Mouse (Mus musculus) kidney, embryonic 15.5 days (tissue): ENCODE data around the gene E2f1. TPM values are rescaled to one million over a fixed set of nuclear protein-coding genes. Genes with fewer than 3 reads are reported as not detected.

Experiments
- ATAC-seq: fragments of 200-750 bp; cut with Nextera tagmentation; replicated peaks from 2 replicates; pipeline ENCODE4 v1.8.0; 2017; ENCODE audit warnings: moderate TSS enrichment; ENCODE audit not compliant: low FRiP score
- H3K27ac ChIP-seq: fragments of 300-500 bp; sonication (generic); 2 replicates; pipeline ENCODE4 v1.5.1; 2015; ENCODE audit warnings: mild to moderate bottlenecking, inconsistent platforms
- H3K27me3 ChIP-seq: fragments of 300-500 bp; sonication (generic); 2 replicates; pipeline ENCODE4 v1.6.1; 2015; ENCODE audit warnings: inconsistent platforms
- H3K36me3 ChIP-seq: fragments of 300-500 bp; sonication (generic); 2 replicates; pipeline ENCODE4 v1.6.1; 2015; ENCODE audit warnings: inconsistent platforms
- H3K4me1 ChIP-seq: fragments of 300-500 bp; sonication (generic); 2 replicates; pipeline ENCODE4 v1.6.1; 2015; ENCODE audit warnings: inconsistent platforms
- H3K4me2 ChIP-seq: fragments of 300-500 bp; sonication (generic); 2 replicates; pipeline ENCODE4 v1.6.1; 2015; ENCODE audit warnings: moderate library complexity, mild to moderate bottlenecking, inconsistent platforms
- H3K4me3 ChIP-seq: fragments of 300-500 bp; sonication (generic); replicated peaks from 2 replicates; pipeline ENCODE4 v1.5.1; 2015; ENCODE audit warnings: mild to moderate bottlenecking, inconsistent platforms
- H3K9ac ChIP-seq: fragments of 300-500 bp; sonication (generic); 2 replicates; pipeline ENCODE4 v1.6.1; 2015; ENCODE audit warnings: mild to moderate bottlenecking, inconsistent platforms
- H3K9me3 ChIP-seq: fragments of 300-500 bp; sonication (generic); replicated peaks from 2 replicates; pipeline ENCODE4 v1.6.1; 2016; ENCODE audit warnings: inconsistent platforms
- WGBS: fragments of 180-500 bp; shearing (Covaris S2); methylation state at CpG from one replicate; pipeline ENCODE4 v1.1.7; 2015; ENCODE audit warnings: mixed read lengths; 5-methylcytosine and 5-hydroxymethylcytosine counted together
- polyA plus RNA-seq: library from polyadenylated mRNA; unstranded; fragments of >200 nt; fragmentation: Nextera tagmentation; extraction: Ambion mirVana; gene quantifications from 2 replicates; pipeline ENCODE4 v1.2.1, GENCODE M21; 2015

E2f1 gene
- polyA plus RNA-seq, 1 experiment from 2014 or later: 21.0 TPM

DNA sequence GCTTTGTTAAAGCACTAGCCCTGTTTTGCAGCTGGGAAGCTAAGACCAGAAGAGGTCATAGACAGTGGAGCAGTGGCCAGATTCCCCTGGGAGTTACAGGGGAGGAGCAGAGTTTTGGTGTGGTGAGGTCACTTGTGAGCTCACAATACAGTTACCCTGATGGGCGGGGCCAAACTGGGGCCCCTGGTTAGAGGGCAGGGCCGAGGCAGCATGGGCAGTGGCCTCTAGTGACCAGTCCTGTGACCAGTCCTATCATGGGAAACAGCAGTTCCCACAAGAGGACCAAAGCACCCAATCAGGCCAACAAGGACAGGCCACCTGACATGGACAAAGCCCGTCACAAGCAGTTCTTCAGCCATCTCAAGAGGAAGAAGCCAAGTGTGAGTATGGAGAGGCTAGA, 21.0 kb downstream of the E2f1 start:
- H3K4me2 ChIP-seq: peak overlapping the region; percentile 95; the same call in 1 of the 2 replicates
- 57% methylated on average over 3 of the region's 3 CpGs for WGBS
- H3K27ac ChIP-seq: no peak overlapping the region
- H3K4me3 ChIP-seq: no peak overlapping the region
- H3K27me3 ChIP-seq: peaks cover 35% of the 10 kb centered on the region
- no peak for ATAC-seq
- H3K4me1 ChIP-seq: peaks cover 26% of the 10 kb centered on the region
- no peak overlapping the region for H3K9ac ChIP-seq
- no peaks in the 10 kb centered on the region for H3K36me3 ChIP-seq
- H3K9me3 ChIP-seq: no peaks in the 10 kb centered on the region

DNA sequence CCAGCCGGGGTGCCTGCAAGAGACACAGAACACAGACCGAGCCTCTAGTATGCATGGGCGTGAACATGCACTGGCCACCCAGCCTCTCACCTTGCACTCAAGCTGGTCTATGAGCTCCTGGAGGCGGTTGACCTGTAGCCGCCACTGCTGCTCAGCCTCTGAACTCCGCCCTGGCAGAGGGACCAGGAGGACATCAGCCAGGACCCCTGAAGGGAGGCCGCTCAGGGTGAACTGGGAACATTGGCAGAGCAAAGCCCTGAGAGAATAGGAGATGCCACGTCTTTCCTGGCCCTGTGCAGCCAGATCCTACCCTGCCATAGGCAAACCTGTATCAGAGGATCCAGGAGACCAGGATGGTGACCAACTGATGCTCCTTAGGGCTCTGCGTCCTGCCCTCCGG, 23.0 kb downstream of the E2f1 start, which contains the start of gene 1700003F12Rik:
Gene 1700003F12Rik, plus strand, starts transcription at position 375 of the 400 bp plus-strand sequence.
- no peak within 1 kb of the TSS for H3K27ac ChIP-seq
- ATAC-seq: no peak
- no peaks in the 10 kb centered on the region for H3K9me3 ChIP-seq
- peaks cover 14% of the 10 kb centered on the region for H3K4me1 ChIP-seq
- peaks cover 21% of the 10 kb centered on the region for H3K27me3 ChIP-seq
- 91% methylated on average over 10 of the region's 10 CpGs for WGBS
- H3K9ac ChIP-seq: no peak within 1 kb of the TSS
- H3K4me2 ChIP-seq: no peak within 1 kb of the TSS
- no peaks in the 10 kb centered on the region for H3K36me3 ChIP-seq
- no peak within 1 kb of the TSS for H3K4me3 ChIP-seq

DNA sequence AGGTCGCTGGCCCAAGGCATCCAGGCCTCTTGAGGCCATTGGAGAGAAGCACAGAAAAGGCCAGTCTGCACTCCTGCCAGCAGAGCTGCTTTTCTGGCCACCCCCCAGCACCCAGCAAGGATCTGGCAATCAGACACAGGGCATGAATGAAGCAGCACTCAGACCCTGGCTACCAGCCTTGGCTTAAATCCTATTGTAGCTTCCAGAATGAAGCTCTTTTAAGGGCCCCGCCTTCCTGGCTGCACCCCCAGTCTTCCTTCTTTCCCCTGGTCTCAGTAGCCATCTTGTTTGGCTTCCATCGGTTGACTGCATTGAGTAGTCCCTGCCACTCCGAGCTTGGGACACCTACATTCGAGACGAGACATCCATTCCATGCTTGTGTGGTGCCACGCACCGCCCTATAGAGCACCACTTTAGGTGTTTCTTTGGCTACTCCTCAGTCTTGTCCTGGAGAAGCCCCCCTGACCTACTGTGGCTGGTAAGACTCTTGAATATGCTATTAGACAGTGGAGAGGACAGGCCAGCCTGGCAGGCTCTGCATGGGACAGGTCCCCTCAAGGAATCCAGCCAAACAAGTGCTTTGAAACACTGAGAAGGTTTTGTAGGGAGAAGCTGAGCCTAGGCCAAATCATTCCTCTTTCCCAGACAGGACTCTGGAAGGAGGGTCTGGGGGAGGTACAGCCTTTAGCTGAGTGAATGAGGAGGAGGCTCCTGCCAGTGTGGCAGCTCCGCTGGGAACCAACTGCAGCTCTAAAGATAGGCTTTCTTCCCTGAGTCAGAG, 25.9 kb downstream of the E2f1 start:
- Histone ChIP-seq H3K27me3 (no peaks in the 10 kb centered on the region), H3K4me2 (no peak overlapping the region), H3K9ac (no peak overlapping the region), H3K9me3 (no peaks in the 10 kb centered on the region), H3K4me3 (no peak overlapping the region), H3K27ac (no peak overlapping the region), H3K4me1 (no peaks in the 10 kb centered on the region; the same call in 1 of the 2 replicates), H3K36me3 (0 out of 2 replicates have a peak, but pooled peaks cover 3% of the 10 kb centered on the region)
- WGBS: 79% methylated on average over 9 of the region's 9 CpGs
- no peak for ATAC-seq

DNA sequence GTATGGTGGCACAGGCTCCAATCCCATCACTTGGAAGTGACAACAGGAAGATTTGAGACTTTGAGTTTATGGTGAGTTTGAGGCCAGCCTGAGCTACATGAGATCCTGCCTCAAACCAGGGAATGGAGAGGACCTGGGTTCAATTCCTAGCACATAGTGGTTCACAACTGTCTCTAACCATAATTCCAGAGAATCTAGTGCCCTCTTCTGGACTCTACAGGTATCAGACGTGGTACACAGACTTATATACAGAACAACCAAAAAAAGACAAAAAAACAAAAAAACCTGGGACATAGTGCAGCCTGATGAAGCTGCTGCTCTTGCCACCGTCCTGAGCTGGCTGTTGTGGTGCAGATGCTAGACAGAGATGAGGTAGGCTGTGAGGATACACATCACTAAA, 28.1 kb downstream of the E2f1 start:
- Histone ChIP-seq H3K27ac (no peak overlapping the region), H3K9ac (no peak overlapping the region), H3K4me1 (no peaks in the 10 kb centered on the region), H3K27me3 (no peaks in the 10 kb centered on the region), H3K36me3 (peaks cover 16% of the 10 kb centered on the region), H3K4me2 (no peak overlapping the region), H3K9me3 (no peaks in the 10 kb centered on the region), H3K4me3 (no peak overlapping the region)
- 88% methylated on average over 2 of the region's 2 CpGs for WGBS
- ATAC-seq: no peak

DNA sequence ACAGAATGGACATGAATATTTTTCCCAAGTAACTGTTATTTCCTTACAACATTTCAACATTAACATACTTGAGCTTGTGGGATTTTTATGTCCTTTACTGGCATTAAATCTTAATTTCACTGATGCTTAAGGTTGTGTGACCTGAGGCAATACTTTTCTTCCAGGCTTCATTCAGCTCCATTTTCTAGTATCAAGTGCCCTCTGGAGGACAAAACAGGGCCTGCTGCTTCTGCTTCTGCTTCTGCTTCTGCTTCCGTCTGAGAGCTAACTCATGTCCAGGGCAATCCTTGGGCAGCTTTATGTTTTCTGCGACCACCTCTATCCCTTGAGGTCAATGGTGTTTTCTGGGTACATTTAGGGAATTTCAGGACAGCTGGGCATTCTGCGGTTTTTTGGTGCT, 30.0 kb downstream of the E2f1 start:
- Histone ChIP-seq H3K4me3 (no peak overlapping the region), H3K27me3 (no peaks in the 10 kb centered on the region), H3K4me1 (no peaks in the 10 kb centered on the region), H3K9me3 (no peaks in the 10 kb centered on the region), H3K9ac (no peak overlapping the region), H3K4me2 (no peak overlapping the region), H3K27ac (no peak overlapping the region), H3K36me3 (peaks cover 35% of the 10 kb centered on the region)
- ATAC-seq: no peak
- 79% methylated on average over 3 of the region's 3 CpGs for WGBS

DNA sequence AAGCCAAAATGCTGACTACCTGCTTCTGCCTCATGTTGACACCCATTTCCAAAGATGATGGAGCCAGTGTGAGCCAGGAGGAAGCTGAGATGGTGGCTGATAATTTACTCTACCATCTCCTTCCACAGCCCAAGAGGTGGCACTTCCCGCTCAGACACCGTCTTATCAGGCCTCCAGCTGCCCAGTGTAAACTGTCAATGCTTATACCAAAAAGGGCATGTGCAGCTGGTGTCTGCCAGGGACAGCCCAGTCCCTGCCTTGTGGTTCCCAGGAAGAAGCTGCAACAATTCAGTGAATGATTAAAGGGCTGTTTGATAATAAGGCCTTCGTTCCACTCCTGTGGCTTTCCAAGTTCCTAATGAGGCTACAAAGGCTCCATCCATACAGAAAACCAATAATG, 31.0 kb downstream of the E2f1 start:
- Histone ChIP-seq H3K27me3 (no peaks in the 10 kb centered on the region), H3K27ac (no peak overlapping the region), H3K4me1 (no peaks in the 10 kb centered on the region), H3K9ac (no peak overlapping the region), H3K36me3 (peaks cover 45% of the 10 kb centered on the region), H3K4me2 (no peak overlapping the region), H3K4me3 (no peak overlapping the region), H3K9me3 (no peaks in the 10 kb centered on the region)
- WGBS: 68% methylated on average over 3 of the region's 3 CpGs
- ATAC-seq: no peak

DNA sequence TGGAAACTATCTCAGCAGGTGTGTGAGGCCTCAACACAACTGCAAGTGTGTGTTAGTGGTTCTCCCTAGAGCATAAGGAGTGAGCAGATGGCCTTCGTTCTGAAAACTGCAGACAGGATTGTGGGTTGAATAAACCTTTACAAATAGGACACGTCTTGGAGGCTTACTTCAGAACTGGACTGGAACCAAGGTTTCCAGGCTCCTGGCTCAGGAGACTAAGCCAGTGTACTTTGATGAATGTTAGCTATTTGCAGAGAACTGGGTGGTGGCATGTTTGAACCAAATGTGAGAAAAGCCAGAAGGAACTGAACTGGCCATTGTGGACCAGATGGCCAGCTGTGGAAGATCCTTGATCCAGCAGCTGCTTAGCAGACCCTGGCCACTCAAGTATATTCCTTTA, 31.4 kb downstream of the E2f1 start:
- Histone ChIP-seq H3K9ac (no peak overlapping the region), H3K4me1 (no peaks in the 10 kb centered on the region), H3K9me3 (no peaks in the 10 kb centered on the region), H3K36me3 (peaks cover 48% of the 10 kb centered on the region), H3K4me2 (no peak overlapping the region), H3K27ac (no peak overlapping the region), H3K4me3 (no peak overlapping the region), H3K27me3 (no peaks in the 10 kb centered on the region)
- 62% methylated on average over 2 of the region's 2 CpGs for WGBS
- ATAC-seq: no peak

DNA sequence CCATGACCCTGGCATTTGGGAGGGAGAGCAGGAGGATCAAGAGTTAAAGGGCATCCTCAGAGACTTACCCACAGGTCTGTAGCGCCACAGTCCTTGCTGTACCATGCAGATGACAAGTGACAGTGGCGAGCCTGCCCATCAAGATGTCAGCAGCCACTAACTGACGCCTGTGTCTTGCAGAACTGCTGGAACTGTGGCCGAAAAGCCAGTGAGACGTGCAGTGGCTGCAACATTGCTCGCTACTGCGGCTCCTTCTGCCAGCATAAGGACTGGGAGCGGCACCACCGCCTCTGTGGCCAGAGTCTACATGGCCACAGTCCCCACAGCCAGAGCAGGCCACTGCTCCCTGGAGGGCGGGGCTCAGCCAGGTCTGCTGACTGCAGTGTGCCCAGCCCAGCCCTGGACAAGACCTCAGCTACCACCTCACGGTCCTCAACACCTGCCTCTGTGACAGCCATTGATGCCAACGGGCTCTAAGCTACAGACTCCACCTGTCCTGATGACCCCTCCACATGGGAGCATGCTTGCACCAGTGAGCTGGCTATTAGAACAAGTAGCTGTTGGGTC, 34.9 kb downstream of the E2f1 start:
- Histone ChIP-seq H3K9ac (no peak overlapping the region), H3K4me2 (no peak overlapping the region), H3K4me3 (no peak overlapping the region), H3K27me3 (no peaks in the 10 kb centered on the region), H3K27ac (no peak overlapping the region), H3K9me3 (no peaks in the 10 kb centered on the region), H3K4me1 (no peaks in the 10 kb centered on the region), H3K36me3 (peaks cover 80% of the 10 kb centered on the region)
- no peak for ATAC-seq
- 96% methylated on average over 12 of the region's 12 CpGs for WGBS

DNA sequence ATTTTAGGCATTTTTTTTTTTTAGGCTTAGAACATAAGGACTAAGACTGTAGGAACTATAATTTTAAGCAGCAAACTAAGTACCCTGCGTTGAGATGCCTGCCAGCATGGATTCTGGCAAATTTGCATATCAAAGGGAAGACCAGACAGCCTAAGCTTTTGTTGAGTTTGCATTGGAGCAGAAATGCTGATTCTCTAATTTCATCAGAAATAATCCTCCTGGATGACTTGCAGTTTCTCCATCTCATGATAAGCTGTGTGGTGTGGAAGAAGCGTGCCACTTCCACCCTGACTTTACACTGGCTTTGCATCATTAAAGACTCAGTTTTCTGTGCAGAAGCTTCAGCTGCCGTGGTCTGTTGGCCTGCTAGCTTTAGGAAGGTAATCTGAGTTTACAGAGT, 36.8 kb downstream of the E2f1 start:
- Histone ChIP-seq H3K36me3 (peaks cover 93% of the 10 kb centered on the region), H3K27ac (no peak overlapping the region), H3K4me3 (no peak overlapping the region), H3K27me3 (no peaks in the 10 kb centered on the region), H3K9me3 (no peaks in the 10 kb centered on the region), H3K4me2 (no peak overlapping the region), H3K9ac (no peak overlapping the region), H3K4me1 (no peaks in the 10 kb centered on the region)
- ATAC-seq: no peak
- 73% methylated on average over 3 of the region's 3 CpGs for WGBS

DNA sequence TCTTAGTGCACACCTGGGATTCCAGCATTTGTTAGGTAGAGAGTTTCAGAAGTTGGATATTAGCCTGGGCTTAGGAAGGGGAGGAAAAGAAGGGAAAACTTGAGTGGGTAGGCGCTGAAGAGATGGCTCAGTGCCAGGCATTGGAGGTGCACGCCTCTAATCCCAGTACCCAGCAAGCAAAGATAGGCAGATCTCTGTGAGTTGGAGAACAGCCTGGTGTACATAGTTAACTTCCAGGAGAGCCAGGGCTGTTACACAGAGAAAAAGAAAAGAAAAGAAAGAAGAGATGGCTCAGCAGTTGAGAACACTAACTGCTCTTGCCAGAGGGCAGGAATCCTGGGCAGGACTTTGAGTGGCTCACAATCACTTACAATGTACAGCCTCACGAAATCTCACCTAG, 43.2 kb downstream of the E2f1 start:
- Histone ChIP-seq H3K36me3 (peaks cover 87% of the 10 kb centered on the region), H3K27ac (no peak overlapping the region), H3K4me1 (no peaks in the 10 kb centered on the region), H3K9ac (no peak overlapping the region), H3K27me3 (no peaks in the 10 kb centered on the region), H3K9me3 (no peaks in the 10 kb centered on the region), H3K4me3 (no peak overlapping the region), H3K4me2 (no peak overlapping the region)
- 90% methylated on average over 3 of the region's 3 CpGs for WGBS
- no peak for ATAC-seq

DNA sequence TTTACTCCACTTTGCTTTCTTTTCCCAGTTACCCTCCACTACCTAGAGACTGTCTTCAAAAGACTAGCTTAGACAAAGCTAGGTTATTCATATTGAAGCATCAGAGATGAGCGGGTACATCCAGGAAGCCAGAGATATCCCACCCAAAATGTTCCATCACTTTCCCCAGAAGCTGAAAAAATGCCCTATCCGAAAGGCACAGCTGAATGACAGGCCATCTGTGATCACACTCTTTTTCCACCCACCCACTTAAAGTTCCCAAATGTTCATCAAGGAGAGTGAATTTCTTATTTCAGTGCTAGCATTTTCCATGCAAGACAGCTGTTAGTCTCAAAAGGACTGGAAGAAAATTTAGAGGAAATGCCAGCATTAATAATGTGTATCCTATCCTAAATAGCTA, 44.4 kb downstream of the E2f1 start:
- H3K4me1 ChIP-seq: no peaks in the 10 kb centered on the region
- H3K9me3 ChIP-seq: no peaks in the 10 kb centered on the region
- H3K27me3 ChIP-seq: no peaks in the 10 kb centered on the region
- 92% methylated on average over 2 of the region's 2 CpGs for WGBS
- H3K36me3 ChIP-seq: peaks cover 85% of the 10 kb centered on the region
- no peak overlapping the region for H3K4me3 ChIP-seq
- H3K27ac ChIP-seq: no peak overlapping the region
- no peak for ATAC-seq
- no peak overlapping the region for H3K4me2 ChIP-seq
- H3K9ac ChIP-seq: no peak overlapping the region

DNA sequence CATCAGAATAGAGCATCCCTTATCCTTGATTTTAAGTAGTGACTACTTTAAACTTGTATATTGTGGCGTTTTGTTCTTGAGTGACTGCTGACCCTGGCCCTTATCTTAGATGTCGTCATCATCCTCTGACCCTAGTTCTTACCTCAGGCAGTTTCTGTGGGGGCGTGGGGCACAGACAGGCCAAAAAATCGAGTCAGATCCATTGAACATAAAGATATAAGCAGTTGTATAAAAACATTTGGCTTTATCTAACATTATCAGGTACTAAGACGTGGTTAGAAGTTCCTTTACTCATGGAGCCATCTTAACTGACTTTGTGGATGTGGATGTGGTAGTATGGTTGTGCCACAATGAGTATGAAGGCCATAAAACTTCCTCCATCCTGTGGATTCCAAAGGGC, 47.4 kb downstream of the E2f1 start:
- Histone ChIP-seq H3K9me3 (no peaks in the 10 kb centered on the region), H3K27ac (no peak overlapping the region), H3K36me3 (peaks cover 75% of the 10 kb centered on the region), H3K9ac (no peak overlapping the region), H3K4me3 (no peak overlapping the region), H3K4me1 (no peaks in the 10 kb centered on the region), H3K27me3 (no peaks in the 10 kb centered on the region), H3K4me2 (no peak overlapping the region)
- ATAC-seq: no peak
- 89% methylated on average over 5 of the region's 5 CpGs for WGBS

DNA sequence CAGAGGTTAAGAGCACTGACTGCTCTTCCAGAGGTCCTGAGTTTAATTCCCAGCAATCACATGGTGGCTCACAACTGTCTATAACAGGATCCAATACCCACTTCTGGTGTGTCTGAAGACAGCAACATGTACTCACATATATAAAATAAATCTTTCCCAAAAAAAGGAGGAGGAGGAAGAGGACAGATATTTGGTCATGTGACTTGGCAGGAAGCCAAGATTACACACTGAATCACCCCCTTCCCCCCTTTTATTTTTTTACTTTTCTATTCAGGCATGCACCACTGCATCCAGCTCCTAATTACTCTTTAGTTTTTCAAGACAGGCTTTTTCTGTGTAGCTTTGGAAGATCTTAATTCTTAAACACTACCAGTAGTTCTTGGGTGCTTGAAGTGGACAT, 48.2 kb downstream of the E2f1 start:
- no peak overlapping the region for H3K27ac ChIP-seq
- H3K4me1 ChIP-seq: no peaks in the 10 kb centered on the region
- H3K4me3 ChIP-seq: no peak overlapping the region
- no peaks in the 10 kb centered on the region for H3K27me3 ChIP-seq
- no peaks in the 10 kb centered on the region for H3K9me3 ChIP-seq
- ATAC-seq: no peak
- H3K36me3 ChIP-seq: peaks cover 75% of the 10 kb centered on the region
- H3K9ac ChIP-seq: no peak overlapping the region
- H3K4me2 ChIP-seq: no peak overlapping the region
